Mouse (Mus musculus): ENCODE data around the gene Ubald1. TPM values are rescaled to one million over a fixed set of nuclear protein-coding genes. Genes with fewer than 3 reads are reported as not detected.

The Ubald1 gene
- total RNA-seq (2023), result 198 TPM

DNA sequence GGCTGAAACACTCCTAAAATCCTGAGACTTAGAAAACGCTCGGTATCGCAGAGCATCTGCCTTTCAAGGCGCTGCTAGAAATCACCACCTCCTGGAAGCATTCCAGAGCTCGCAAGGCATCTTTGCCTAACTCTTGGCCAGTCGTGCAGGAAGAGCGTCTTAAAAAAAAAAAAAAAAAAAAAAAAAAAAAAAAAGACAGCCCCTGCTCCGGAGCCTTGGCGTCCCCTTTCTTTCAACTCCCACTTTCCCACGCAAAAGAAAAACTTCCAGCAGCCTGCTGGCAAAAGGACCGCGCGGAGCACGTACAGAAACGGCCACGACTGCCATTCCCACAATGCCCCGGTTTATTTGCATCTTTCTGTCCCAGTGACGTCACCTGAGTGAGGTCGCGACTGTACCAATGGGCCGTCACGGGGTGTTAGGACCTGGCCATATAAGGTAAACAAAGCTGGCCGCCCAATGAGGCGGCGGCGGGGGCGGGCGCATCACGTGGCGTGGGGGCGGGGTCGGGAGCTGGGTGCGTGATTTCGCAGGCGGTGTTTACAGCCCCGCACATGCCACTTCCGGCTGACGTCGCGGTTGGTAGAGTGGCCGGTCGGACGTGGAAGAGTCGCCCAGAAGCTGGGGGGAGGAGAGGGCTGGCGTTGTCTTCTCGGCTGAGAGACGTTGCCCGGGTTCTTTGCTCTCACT, at the start of gene Ubald1:
TSS of gene Ubald1 (minus strand) at position 180 of the 690 bp plus-strand sequence.

GRCm38 (mm10) chr16:4885760-4886689, 5.9 kb upstream of the Ubald1 start, which contains the start of gene Mgrn1:
TSS of gene Mgrn1 (plus strand) at chr16:4886249.

DNA sequence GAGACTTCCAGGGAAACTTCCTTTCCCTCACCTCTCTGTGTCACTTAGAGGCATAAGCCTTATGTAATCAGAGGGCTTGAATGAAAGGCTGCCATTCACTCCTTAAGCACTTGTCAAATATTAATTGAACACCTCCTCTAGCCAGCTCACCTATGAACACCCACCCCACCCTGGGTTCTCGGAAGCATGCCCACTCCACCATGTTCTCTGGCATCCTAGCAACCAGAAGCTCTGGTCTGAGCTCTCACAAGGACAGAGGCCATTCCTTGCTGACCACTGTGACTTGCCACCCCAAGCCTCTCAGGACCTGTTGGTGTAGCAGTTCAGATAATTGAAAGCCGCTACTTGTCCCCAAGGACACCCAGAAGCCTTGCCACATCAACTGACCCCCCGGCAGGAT, 44.9 kb downstream of the Ubald1 start, which contains the start of gene 4930562C15Rik:
TSS of gene 4930562C15Rik (plus strand) at position 226 of the 400 bp plus-strand sequence.

Other genes starting within 250 kb of the Ubald1 start
- gene Vasn, start 240.4 kb downstream of the Ubald1 start, total RNA-seq (2023), result not detected
- 27.2 TPM for gene Dnaja3, start 240.3 kb downstream of the Ubald1 start, total RNA-seq (2023)
- gene Coro7, start 200.5 kb downstream of the Ubald1 start, total RNA-seq (2023), result 143 TPM
- 2.1 TPM for gene Nmral1, start 161.0 kb downstream of the Ubald1 start, total RNA-seq (2023)
- 40.5 TPM for gene Hmox2, start 154.0 kb downstream of the Ubald1 start, total RNA-seq (2023)
- gene Cdip1, start 90.0 kb downstream of the Ubald1 start, total RNA-seq (2023), result 46.0 TPM
- not detected for gene 4930562C15Rik, start 44.9 kb downstream of the Ubald1 start, total RNA-seq (2023)
- gene Mgrn1, start 5.9 kb upstream of the Ubald1 start, total RNA-seq (2023), result 65.7 TPM
- 57.1 TPM for gene Nudt16l1, start 58.4 kb upstream of the Ubald1 start, total RNA-seq (2023)
- gene Anks3, start 83.9 kb upstream of the Ubald1 start, total RNA-seq (2023), result 74.7 TPM
- not detected for gene Sept12, start 117.5 kb upstream of the Ubald1 start, total RNA-seq (2023)
- not detected for gene Smim22, start 127.0 kb upstream of the Ubald1 start, total RNA-seq (2023)
- 19.8 TPM for gene Rogdi, start 133.2 kb upstream of the Ubald1 start, total RNA-seq (2023)
- gene Glyr1, start 169.5 kb upstream of the Ubald1 start, total RNA-seq (2023), result 111 TPM
- 103 TPM for gene Ubn1, start 169.7 kb upstream of the Ubald1 start, total RNA-seq (2023)